Mouse (Mus musculus) central nervous system, embryonic 11.5 days (tissue): ENCODE data around the gene Ly6g6f. TPM values are rescaled to one million over a fixed set of nuclear protein-coding genes. Genes with fewer than 3 reads are reported as not detected.

Experiments
- polyA plus RNA-seq: library from polyadenylated mRNA; depleted of rRNA; stranded (reverse); fragments of >200 nt; gene quantifications from 2 replicates; pipeline ENCODE4 v1.2.3, GENCODE M21; 2012; rRNA removed

Ly6g6f gene
- 0.83 and 1.1 TPM in 2 replicates for polyA plus RNA-seq

DNA sequence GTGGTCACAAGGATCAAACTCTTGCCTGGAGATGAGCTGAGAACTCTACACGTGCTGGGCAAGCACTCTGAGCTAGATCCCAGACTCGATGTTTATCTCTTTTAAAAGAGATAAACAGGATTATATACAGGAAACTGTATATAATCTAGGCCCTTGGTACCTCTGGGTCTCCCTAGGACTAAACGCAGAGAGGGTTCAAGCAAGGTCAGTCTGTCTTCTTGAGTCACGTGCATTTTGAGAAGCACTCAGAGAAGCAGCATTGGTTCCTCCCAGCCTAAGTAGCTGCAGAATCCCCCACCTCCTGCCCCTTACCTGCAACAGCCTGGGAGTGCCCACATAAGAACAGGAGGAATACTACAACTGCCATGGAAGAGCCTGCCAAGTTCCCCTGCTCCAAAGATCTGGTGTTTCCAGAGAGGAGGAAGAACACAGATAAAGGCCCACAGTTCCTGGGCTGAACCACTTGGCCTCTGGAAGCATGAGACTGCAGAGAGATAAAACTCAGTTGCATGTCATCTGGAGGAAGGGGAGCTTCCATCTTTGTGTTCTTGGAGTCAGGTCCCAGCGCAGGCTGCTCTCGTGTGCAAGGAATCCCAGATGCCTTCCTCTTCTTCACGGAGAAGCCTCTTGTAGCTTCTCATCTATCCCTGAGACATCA, at the start of gene Ly6g6f:
Gene Ly6g6f (minus strand): TSS at position 403 of the 658 bp plus-strand sequence.

DNA sequence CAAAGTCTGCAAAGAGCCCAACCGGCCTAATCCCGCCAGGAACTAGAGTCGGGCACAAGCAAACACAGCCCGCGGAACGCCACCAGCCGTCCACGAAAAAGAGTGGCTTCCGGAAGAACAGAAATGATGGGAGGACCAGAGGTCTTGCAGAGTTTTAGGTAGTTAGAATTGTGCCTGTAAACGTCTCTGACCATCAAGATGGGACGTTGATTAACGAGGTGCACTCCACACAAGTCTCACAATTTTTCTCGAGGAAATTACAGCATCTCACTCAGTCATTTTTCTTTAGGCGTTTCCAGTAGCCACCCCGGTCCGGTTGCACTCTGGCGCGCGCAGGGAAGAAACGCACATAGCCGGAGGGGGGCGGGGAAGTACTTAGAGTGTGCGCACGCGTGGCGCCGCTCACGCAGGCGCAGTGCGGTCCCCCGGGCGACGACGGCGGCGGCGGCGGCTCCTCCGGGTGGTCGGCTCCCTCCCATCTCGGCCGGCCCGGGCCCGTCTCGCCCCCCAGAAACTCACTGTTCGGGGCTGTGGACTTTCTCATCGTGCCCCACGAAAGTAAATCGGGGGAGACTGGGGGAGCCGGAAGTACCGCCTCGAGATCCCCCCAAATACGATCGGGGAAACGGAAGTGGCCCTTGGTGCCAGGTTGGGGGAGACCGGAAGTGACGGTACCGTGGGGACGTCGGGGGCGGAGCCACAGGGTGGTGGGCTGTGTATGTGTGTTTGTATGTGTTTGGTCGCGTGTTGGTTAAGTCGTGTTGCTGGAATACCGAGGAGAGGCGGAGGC, 49.6 kb upstream of the Ly6g6f start, which contains the start of gene Bag6:
Gene Bag6 (plus strand): TSS at position 378 of the 790 bp plus-strand sequence.

DNA sequence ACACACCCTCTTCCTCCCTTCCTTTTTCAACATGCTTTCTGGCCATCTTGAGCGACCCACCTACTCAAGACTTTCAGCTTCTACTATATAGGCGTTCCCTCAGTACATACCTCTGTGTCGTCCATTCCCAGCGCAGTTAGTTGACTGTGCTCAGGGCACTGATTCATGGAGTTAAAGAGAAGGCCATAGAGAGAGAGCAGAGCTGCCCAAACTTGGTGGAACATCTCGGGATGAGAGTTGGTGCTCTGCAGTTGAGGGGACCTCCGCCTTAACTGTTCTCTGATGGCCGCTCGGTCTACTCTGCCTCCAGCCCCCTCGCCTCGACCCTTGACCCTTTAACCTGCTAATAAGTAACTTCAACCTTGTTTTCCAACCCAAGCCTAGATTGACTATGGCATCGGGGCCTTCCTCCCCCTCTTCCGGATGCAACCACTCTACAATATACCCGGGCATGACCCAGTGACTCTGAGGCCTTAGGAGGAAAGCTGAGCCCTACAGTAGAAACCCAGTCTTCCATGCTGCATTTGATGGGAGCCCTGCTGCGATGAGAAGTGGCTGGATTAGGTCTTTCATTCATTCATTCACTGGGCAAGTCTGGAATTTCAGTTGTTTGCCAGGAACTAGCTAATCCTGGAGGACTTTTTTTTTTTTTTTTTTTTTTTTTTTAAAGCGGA, 46.2 kb upstream of the Ly6g6f start, which contains the start of gene Apom:
Gene Apom (minus strand): TSS at position 551 of the 674 bp plus-strand sequence.

DNA sequence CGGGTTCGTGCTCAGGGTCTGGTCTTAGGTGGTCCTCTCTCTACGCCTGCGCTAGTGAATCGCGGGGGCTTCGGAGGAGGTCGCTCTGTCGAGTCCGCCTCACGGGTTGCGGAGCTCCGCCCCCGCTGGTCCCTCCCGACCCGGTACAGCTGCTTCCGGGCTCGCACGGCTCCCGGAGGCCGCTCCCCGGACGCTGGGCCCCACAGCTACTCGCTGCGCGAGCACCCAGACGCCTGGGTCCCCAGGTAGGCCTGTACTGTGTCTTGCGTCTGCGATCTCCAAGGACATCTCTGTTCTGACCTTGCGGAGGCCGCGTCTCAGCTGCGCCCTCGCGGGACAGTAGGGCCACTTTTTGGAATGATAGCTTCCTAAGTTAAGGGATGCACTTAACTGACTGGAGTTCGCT, 40.8 kb upstream of the Ly6g6f start, which contains the start of gene D17H6S53E:
Gene D17H6S53E (plus strand): TSS at position 168 of the 406 bp plus-strand sequence.

DNA sequence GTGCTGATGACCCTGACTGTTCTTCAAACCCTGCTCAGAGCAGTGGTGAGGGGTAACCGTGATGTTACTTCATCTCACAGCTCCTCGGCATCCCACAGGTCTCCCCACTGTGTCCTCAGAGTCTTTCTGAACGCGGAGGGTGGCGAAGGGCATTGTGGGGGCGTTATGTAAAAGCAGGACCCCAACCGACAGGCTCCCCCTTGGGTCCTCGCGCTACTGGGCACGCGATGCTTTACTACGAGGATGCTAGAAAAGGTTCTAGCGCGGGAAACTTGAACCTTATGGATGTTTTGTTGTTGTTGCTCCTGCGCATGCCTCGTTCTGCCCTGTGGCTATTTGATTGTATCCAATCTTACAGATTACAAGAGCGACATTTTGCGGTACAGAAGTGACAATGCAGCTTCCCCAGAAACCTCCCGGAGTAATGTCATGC, 36.5 kb upstream of the Ly6g6f start, which contains the start of gene Csnk2b:
Gene Csnk2b (minus strand): TSS at position 183 of the 433 bp plus-strand sequence.

DNA sequence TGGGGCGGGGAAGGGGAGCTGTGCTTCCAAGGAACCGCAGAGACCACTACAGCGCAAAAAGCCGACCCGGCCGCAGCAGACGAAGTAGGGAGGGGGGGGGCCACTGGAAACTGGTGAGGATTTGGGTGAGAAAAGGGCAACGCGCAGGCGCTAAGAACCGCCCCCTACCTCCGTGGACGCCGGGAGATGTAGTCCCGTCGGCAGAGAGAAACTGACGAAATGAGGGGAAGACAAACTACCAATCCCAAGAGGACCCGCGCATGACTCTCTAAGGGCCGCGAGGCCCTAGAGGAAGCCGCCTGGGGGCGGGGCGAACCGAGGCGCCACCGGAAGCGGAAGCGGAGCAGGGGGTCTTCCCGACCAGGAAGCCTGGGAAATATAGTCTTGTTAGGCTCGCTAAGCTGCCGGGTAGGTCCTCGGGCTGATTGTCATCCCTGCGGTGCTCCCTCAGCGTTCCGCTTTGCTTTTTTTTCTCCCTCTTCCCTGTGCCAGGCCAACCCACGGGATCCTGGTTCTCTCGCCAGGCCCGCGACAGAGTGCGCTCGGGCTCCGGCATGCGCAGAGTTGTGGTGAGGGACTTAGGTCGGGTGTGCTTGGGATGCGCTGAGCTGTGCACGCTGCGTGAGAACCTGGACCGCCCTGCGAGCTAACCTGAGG, 35.9 kb upstream of the Ly6g6f start, which contains the start of gene Gpank1:
Gene Gpank1 (plus strand): TSS at position 313 of the 657 bp plus-strand sequence.

DNA sequence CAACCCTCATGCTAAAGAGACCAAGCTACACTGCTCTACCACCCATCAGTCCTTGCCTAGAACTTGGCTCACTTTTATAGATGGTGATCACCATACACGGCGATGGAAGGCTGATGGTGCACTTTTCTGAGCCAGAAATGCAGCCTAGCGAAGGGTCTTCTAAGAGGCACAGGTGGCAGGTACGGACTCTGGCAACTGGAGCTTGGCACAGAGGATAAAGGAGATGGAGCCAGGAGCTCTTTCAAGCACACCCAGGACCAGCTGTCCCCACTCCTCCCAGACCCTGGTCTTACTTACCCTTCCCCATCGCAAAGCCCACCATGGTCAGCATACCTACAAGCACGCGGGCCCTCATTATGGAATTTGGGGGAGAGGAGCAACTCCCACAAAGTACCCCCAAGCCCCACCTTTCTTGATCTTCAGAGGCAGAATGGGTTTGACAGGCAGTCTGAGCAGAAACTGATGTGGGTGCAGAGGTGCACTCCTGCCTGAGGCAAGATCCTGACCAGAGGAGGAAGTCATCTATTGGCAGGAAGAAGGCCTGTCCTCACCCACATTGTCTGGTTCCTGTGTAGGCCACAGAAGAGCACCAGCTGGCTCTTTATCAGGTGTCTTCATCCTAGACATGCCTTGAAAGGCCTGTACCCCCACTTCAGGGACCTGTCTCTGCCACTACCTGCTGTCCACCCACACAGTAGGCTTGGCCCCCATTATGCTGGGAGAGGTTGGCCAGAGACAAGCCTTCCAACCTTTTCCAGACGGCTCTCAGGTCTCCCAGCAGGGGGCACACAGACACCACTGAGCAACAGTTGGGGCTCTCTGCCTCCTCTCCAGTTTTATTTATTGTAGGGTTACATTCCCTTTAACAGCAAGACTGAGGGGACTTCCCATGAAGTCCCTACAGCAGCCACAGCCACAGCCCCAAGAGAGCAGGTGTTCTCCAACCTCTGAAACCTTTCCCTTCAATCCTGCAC, 29.9 kb upstream of the Ly6g6f start, which contains the start of gene Ly6g5b:
Gene Ly6g5b (minus strand): TSS at position 383 of the 974 bp plus-strand sequence.

DNA sequence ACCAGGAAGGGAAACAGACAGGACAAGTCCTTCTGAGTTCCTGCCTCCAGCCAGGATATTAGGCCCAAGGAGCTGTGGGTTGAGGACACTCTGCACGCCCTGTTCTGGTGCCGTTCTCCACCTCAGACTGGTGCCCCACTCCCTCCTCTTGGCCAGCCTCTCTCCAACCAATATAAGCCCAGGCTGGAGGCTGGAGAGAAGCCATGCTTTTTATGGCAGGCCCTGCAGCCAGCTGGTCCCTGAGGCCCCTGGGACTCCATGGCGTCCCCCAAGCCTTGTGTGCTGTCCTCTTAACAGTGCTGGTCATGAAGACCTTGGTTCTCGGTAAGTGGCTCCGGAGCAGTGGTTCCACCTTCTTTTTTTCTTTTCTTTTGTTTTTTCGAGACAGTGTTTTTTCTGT, 22.7 kb upstream of the Ly6g6f start, which contains the start of gene Ly6g5c:
Gene Ly6g5c (plus strand): TSS at position 183 of the 400 bp plus-strand sequence.

DNA sequence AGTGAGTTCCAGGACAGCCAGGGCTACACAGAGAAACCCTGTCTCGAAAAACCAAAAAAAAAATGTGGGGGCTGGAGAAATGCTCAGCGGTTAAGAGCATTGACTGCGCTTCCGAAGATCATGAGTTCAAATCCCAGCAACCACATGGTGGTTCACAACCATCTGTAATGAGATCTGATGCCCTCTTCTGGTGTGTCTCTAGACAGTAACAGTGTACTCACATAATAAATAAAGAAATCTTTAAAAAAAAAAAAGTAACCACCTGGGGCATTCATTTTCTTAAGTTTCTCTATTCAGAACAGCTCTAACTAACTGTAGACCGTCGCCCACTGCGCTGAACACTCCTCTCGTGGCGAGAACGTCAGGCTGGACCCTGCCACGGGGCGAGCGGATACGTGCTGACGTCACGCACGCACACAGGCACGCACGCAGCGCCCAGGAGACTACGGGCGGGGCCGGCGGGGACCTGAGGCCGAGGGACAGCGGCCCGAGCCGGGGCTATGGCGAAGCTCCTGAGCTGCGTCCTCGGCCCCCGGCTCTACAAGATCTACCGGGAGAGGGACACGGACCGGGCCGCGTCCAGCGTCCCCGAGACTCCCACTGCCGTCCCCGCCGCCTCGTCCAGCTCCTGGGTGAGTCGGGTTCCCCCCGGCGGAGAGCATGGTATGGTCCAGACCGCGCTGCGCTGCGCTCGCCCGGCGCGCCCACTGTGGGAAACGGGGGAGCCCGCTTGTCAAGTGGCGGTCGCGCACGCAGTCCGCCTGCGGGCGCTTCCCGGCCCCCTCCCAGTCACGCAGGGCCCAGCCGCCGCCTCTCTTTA, 3.6 kb upstream of the Ly6g6f start, which contains the start of gene Abhd16a:
Gene Abhd16a (plus strand): TSS at position 439 of the 820 bp plus-strand sequence.

DNA sequence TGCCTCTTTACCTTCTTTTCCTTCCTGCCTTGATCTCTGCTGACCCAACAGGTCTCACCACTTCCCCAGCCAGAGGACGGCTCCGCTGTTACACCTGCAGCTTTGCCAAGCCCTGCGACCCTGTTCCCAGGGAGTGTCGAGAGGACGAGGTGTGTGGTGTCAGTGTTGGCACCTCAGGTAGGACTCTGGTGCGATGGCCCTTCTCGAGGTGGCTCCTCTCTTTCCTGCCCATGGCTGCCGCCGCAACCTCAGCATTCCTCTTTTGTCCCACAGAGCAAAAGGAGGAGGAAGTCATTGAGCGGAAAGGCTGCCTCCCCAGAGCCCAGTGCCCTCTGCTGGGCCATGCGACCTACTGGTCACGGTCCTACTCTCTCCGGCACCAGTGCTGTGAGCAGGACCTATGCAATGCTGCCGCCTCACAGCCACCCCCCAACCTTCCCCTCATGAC, 7.6 kb downstream of the Ly6g6f start, which contains the start of gene Ly6g6d:
Gene Ly6g6d (minus strand): TSS at position 280 of the 448 bp plus-strand sequence.

DNA sequence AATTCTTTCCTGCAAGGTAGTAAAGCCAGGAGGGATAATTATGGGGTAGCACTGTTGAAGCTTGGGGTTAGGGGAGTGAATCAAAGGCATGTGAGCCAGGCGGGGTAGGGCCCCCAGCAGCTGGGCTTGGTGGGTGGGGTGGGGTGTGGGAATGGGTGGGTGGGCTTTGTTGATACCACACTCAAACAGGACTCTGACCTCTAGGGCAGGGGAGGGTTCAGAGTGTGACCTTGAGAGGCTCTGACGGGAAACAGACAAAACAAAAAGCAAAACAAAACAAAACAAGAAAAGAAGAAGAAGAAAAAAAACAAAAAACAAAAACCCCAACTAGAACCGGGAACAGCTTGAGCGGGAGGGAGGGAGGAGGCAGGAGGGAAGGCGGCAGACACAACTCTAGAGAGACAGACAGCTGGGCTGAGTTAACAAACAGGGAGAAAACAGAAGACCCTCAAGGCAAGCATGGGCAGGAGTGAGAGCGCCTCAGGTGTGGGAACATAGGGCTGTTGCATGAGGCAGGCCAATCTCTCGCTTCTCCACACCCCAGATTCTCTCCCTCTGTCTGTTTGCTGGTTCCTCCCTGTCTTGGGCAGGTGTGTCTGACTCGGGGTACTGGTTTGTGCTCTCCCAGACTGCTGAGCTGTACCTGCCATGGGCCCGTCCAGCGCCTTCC, 8.8 kb downstream of the Ly6g6f start, which contains the start of gene Ly6g6e:
Gene Ly6g6e (plus strand): TSS at position 396 of the 670 bp plus-strand sequence.

DNA sequence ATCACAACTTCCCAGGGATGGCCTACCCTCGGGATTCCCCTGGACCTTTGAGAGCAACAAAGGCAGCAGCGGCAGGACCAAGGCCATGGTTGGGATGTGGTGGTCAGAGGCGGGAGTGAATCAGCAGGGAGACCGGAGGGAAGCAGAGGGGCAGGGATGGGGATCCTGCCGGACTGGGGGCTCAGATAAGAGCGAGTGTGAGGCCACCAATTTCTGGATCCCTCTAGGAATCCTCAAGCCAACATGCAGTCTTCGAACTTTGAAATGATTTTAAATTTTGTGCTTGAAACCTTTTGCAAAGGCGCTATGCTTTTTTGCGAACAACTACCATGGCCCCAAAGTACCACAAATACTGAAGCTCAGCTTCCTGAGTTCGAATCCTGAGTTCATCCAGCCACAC, 19.3 kb downstream of the Ly6g6f start, which contains the start of gene Mpig6b:
Gene Mpig6b (minus strand): TSS at position 101 of the 400 bp plus-strand sequence.

DNA sequence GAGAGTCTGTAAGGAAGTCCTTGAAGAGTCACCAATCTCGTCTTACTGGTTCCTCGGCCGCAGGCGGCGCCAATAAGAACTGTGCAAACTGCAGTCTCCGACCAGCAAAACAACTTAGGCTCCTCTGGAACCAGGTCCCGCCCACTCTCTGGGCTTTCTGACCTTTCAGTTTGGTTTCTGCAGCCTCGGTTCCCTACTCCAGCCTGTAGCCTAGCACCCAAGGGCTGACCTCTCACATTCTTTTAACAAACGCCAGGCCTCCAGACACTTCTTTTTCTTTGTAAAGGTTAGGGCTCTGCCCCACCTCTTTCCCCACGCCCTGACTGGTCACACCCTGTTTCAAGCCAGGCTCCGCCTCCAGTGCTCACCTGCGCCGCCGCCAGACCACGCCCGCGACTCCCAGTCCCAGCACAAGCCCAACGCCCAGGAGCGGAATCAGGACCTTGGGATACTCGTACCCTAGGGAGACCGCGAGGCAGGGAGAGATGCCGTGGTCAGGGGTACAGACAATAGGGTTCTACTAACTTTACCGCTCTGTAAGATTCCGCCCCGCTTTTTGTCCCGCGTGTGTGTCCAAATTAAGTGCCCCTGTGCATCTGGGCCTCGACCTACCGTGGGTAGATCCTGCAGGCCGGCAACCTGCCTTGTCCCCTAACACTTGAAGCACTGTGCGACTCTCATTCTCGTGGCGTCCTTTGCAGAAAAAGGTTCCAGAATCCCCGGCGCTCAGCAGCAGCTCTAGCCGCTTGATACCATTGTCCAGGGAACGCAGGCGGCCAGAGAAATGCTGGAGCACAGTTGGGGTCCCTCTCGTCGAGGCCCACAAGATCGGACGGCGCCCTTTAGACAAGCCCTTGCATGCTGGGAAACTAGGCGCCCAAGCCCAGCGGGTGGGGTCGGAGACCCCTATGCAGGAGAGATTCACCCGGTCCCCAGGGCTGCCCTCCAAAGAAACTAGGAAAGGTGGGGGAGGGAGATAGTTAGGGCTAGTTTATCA, 20.2 kb downstream of the Ly6g6f start, which contains the start of gene Ly6g6c:
Gene Ly6g6c (plus strand): TSS at position 438 of the 997 bp plus-strand sequence.

DNA sequence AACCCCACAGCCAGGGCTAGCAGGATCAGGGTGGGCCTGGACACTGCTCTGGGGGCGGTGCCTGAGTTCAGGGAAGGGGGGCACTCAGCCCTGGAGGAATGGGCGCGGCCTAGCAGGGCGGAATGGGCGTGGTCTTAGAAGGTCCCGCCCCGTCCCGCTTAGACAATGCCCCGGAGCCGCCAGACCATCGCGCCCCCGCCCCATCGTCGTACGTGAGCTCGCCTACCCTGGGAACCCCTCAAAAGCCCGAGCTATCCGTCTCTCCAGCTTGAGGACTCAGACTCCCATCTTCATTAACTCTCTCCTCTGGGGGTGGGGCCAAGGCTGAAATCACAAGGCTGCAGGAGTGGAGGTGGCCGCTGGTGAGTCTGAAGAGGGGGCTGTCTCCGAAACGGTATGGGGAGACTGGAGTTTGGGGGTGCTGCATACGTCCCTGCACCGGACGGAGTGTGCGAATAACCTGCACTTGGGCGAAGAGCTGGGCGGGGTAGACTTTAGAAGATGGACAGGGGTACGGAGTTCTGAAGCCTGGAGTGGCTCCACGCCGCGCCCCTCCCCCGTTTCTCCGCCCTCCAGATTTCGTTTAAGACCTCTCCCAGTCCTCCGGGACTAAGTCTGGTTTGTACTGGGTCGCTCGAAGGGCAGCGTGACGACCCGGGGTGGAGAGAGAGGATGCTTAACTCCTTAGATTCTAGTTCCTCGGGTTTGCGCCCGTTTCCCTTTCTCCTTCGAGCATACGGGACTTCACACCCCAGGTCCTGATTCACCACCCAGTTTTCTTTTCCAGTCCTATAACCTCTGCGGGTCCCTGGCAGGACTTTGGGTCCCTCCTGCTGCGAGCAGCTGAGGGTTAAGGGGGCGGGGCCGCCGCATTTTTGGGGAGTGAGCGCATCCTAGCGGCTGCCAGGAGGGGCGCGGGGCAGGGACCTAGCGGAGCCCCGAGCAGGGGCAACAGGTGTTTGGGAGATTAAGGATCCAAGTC, 26.2 kb downstream of the Ly6g6f start, which contains the start of gene Ddah2:
Gene Ddah2 (plus strand): TSS at position 125 of the 982 bp plus-strand sequence.

DNA sequence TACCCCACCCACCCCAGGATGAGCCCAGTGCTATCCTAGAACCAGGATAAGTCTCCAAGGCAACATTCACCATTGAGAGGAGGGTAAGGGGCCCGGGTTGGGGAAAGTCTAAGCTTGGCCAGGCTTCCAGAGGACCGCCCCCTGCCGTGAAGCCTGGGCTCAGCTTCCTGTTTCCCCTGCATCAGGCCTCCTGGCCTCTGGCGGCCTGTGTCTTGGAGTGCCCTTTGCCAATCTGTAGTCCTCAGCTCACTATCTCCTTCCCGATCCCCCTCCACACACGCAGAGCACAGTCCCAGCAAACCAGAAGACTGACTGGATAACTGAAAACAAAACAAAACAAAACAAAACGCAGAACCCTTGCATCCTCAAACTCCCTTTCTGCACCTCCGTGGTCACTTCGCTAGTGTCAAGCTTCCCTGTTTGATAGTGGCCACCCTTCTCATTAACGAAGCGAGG, 35.8 kb downstream of the Ly6g6f start, which contains the start of gene Clic1:
Gene Clic1 (plus strand): TSS at position 406 of the 456 bp plus-strand sequence.

